Mouse (Mus musculus) lung, embryonic 16.5 days (tissue): ENCODE measurements at regions not wholly inside any gene's neighbourhood (a gene's known extent, or its start where the extent isn't known, plus 50 kb on each side); places are given as distances from the start of the nearest gene placed in this dataset.

Experiments
- ATAC-seq: fragments of 200-750 bp; cut with Nextera tagmentation; 2 replicates; pipeline ENCODE4 v1.8.0; 2017; ENCODE audit warnings: low read depth, mild to moderate bottlenecking, moderate library complexity
- H3K27ac ChIP-seq: fragments of 300-500 bp; sonication (generic); 2 replicates; pipeline ENCODE4 v1.5.1; 2014; ENCODE audit warnings: mild to moderate bottlenecking, control low read depth, low read length
- H3K27me3 ChIP-seq: fragments of 300-500 bp; sonication (generic); 2 replicates; pipeline ENCODE4 v1.6.1; 2014; ENCODE audit warnings: low read depth, low read length, mixed read lengths; ENCODE audit not compliant: control insufficient read depth, insufficient read depth
- H3K36me3 ChIP-seq: fragments of 300-500 bp; sonication (generic); 2 replicates; pipeline ENCODE4 v1.6.1; 2014; ENCODE audit warnings: low read length; ENCODE audit not compliant: control insufficient read depth, insufficient read depth
- H3K4me1 ChIP-seq: fragments of 300-500 bp; sonication (generic); replicated peaks from 2 replicates; pipeline ENCODE4 v1.6.1; 2014; ENCODE audit warnings: low read length, mixed read lengths; ENCODE audit not compliant: control insufficient read depth, insufficient read depth
- H3K4me2 ChIP-seq: fragments of 300-500 bp; sonication (generic); 2 replicates; pipeline ENCODE4 v1.6.1; 2014; ENCODE audit warnings: low read depth, low read length, control low read depth
- H3K4me3 ChIP-seq: fragments of 300-500 bp; sonication (generic); 2 replicates; pipeline ENCODE4 v1.5.1; 2014; ENCODE audit warnings: mild to moderate bottlenecking, low read length, control low read depth
- H3K9ac ChIP-seq: fragments of 300-500 bp; sonication (generic); 2 replicates; pipeline ENCODE4 v1.6.1; 2014; ENCODE audit warnings: low read length, control low read depth
- H3K9me3 ChIP-seq: fragments of 300-500 bp; sonication (generic); 2 replicates; pipeline ENCODE4 v1.6.1; 2016; ENCODE audit warnings: low read length; ENCODE audit not compliant: control insufficient read depth
- WGBS: fragments of 180-500 bp; shearing (Covaris S2); extraction: QIAGEN DNeasy Blood & Tissue Kit; methylation state at CpG from one replicate; pipeline ENCODE4 v1.1.7; 2014; 5-methylcytosine and 5-hydroxymethylcytosine counted together

- H3K4me1 ChIP-seq: peaks cover 3% of the 10 kb centered on the region; the same call in 1 of the 2 replicates
- H3K4me3 ChIP-seq: no peak overlapping the region
- peak; percentile 60; the same call in 1 of the 2 replicates for ATAC-seq
- H3K27me3 ChIP-seq: no peaks in the 10 kb centered on the region
- no peaks in the 10 kb centered on the region for H3K36me3 ChIP-seq
- H3K9me3 ChIP-seq: no peaks in the 10 kb centered on the region
- H3K27ac ChIP-seq: peak overlapping the region; percentile 18; the same call in 1 of the 2 replicates
- no peak overlapping the region for H3K4me2 ChIP-seq
- H3K9ac ChIP-seq: no peak overlapping the region
These were observed 383.4 kb upstream of the Mpdz start for GRCm38 (mm10) chr4:81825966-81826365.

GRCm38 (mm10) chr4:81823566-81823965 lies 381.0 kb upstream of the Mpdz start:
- WGBS: 41% methylated on average over 3 of the region's 3 CpGs
- no peak for ATAC-seq
- Histone ChIP-seq H3K27ac (no peak overlapping the region), H3K4me2 (no peak overlapping the region), H3K36me3 (no peaks in the 10 kb centered on the region), H3K9me3 (no peaks in the 10 kb centered on the region), H3K27me3 (no peaks in the 10 kb centered on the region), H3K9ac (no peak overlapping the region), H3K4me3 (no peak overlapping the region), H3K4me1 (no peaks in the 10 kb centered on the region)

DNA sequence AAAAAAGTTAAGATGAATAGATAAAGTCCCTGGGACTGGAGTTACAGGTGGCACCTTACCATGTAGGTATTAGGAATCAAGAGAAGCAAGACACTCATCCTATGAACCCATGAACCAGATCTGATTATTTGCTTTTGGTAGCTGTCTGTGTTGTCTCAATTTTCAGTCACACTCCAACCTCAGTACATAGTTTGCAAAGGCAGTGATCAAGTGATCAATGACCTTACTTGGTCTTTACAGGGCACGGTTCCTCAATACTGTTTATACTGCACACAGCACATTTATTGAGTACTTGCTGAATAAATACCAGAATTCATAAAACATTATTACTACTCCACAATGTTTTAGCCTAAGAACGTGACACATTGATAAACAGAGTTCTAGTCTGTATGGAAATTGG lies 346.7 kb upstream of the Mpdz start:
- no peak overlapping the region for H3K27ac ChIP-seq
- H3K4me3 ChIP-seq: no peak overlapping the region
- H3K36me3 ChIP-seq: no peaks in the 10 kb centered on the region
- no peak overlapping the region for H3K4me2 ChIP-seq
- no peaks in the 10 kb centered on the region for H3K9me3 ChIP-seq
- no peak overlapping the region for H3K9ac ChIP-seq
- H3K27me3 ChIP-seq: no peaks in the 10 kb centered on the region
- no peak for ATAC-seq
- WGBS: 56% methylated on average over 2 of the region's 2 CpGs
- H3K4me1 ChIP-seq: no peaks in the 10 kb centered on the region

- Histone ChIP-seq H3K9me3 (no peaks in the 10 kb centered on the region), H3K4me3 (no peak overlapping the region), H3K27ac (no peak overlapping the region), H3K4me1 (no peaks in the 10 kb centered on the region), H3K4me2 (no peak overlapping the region), H3K36me3 (no peaks in the 10 kb centered on the region), H3K9ac (no peak overlapping the region), H3K27me3 (no peaks in the 10 kb centered on the region)
- ATAC-seq: no peak
- WGBS: 58% methylated on average over 8 of the region's 8 CpGs
These were observed 346.0 kb upstream of the Mpdz start for GRCm38 (mm10) chr4:81788636-81789035.

DNA sequence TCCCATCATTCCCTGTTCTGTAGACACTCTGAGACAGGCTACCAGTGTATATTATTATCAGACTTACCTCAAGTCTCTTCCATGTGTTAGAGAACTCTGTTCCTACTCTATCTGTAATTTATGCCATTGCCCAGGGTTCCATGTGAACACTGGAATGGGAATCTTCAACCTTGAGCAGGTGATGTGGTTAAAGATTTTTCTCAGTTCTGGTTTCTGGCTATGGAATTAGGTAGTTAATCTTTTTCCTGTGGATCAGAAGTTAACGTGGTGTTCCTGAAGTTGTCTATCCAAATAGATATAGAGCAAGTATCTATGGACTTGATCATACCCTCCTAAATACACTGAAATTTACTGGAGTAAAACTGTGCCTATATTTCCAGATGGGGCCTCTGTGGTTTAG lies 339.4 kb upstream of the Mpdz start:
- Histone ChIP-seq H3K9me3 (no peaks in the 10 kb centered on the region), H3K36me3 (no peaks in the 10 kb centered on the region), H3K4me2 (no peak overlapping the region), H3K4me1 (no peaks in the 10 kb centered on the region), H3K27ac (no peak overlapping the region), H3K9ac (no peak overlapping the region), H3K4me3 (no peak overlapping the region), H3K27me3 (no peaks in the 10 kb centered on the region)
- ATAC-seq: no peak
- WGBS: 72% methylated on average over 1 of the region's 1 CpGs

DNA sequence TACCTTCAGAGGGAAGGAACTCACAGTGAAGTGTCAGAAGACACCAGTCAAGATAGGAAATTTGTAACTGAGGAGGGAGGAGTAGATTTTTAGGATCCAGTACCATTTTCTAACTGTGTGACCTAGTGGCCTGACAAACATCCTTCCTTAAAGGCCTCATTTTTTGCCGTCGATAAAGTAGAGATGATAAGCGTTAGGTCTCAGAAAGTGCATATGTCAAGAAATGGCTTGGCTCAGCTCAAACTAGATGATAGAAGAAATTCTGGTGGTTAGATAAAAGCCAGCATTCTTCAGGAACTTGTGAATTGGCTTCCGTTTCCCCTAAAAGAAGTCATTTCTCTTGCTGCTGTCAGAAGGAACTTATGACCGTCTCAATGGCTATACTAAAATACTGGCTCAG lies 324.1 kb upstream of the Mpdz start:
- WGBS: 56% methylated on average over 5 of the region's 5 CpGs
- no peak overlapping the region for H3K27ac ChIP-seq
- no peak for ATAC-seq

GRCm38 (mm10) chr4:81764026-81764867 lies 321.6 kb upstream of the Mpdz start:
- H3K27ac ChIP-seq: peak overlapping the region; percentile 50
- 32% methylated on average over 11 of the region's 11 CpGs for WGBS
- H3K4me1 ChIP-seq: peaks cover 22% of the 10 kb centered on the region
- no peaks in the 10 kb centered on the region for H3K36me3 ChIP-seq
- peak overlapping the region; percentile 26; the same call in 1 of the 2 replicates for H3K9ac ChIP-seq
- peak overlapping the region; percentile 9; the same call in 1 of the 2 replicates for H3K4me2 ChIP-seq
- H3K4me3 ChIP-seq: no peak overlapping the region
- no peaks in the 10 kb centered on the region for H3K9me3 ChIP-seq
- H3K27me3 ChIP-seq: no peaks in the 10 kb centered on the region
- ATAC-seq: peak; percentile 87

More for the DNA sequence above, 324.1 kb upstream of the Mpdz start:
- Histone ChIP-seq H3K9me3 (no peaks in the 10 kb centered on the region), H3K4me1 (peaks cover 22% of the 10 kb centered on the region), H3K36me3 (no peaks in the 10 kb centered on the region), H3K9ac (no peak overlapping the region), H3K27me3 (no peaks in the 10 kb centered on the region), H3K4me2 (no peak overlapping the region), H3K4me3 (no peak overlapping the region)

GRCm38 (mm10) chr4:81763311-81764025 lies 320.9 kb upstream of the Mpdz start:
- peaks cover 22% of the 10 kb centered on the region for H3K4me1 ChIP-seq
- H3K27ac ChIP-seq: peak overlapping the region; percentile 50
- no peak for ATAC-seq
- H3K9me3 ChIP-seq: no peaks in the 10 kb centered on the region
- no peaks in the 10 kb centered on the region for H3K27me3 ChIP-seq
- no peak overlapping the region for H3K4me2 ChIP-seq
- peak overlapping the region; percentile 26; the same call in 1 of the 2 replicates for H3K9ac ChIP-seq
- H3K4me3 ChIP-seq: no peak overlapping the region
- no peaks in the 10 kb centered on the region for H3K36me3 ChIP-seq
- 47% methylated on average over 10 of the region's 10 CpGs for WGBS

DNA sequence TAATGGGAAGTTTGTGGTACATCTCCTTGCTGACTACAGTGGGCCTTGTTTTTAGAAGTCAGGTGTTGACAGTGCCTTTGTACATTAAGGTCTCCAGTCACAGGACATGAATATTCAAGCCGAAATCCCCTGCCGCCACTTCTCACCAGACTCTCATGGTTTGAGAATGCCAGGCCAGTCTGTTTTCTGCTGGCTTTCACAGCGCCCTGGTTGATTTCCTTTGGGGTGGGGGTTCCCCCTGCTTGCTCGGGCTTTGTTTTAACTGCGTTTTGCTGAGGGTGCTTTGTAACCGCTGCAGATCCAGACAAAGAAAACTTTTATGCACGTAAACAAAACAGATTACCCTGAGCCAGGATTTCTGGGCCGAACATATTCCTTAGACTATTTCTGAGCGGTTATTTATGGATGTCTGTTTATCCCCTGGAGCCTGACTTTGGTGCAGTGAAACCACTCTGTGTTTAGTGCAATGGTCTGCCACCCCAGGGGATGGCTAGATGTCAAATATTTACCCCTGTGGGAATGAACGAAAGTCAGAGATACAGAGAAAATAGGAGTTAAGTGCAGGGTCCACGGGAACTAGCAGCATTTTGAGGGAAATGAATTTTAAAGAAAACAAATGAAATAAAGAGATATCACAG lies 320.1 kb upstream of the Mpdz start:
- ATAC-seq: no peak
- Histone ChIP-seq H3K4me1 (peaks cover 22% of the 10 kb centered on the region), H3K9ac (peak overlapping the region; percentile 13), H3K4me2 (no peak overlapping the region), H3K36me3 (no peaks in the 10 kb centered on the region), H3K27ac (peak overlapping the region; percentile 20; the same call in 1 of the 2 replicates), H3K4me3 (no peak overlapping the region), H3K27me3 (no peaks in the 10 kb centered on the region), H3K9me3 (no peaks in the 10 kb centered on the region)
- 40% methylated on average over 11 of the region's 11 CpGs for WGBS
